In genomic region chr13:106281181-106281580, GRCm38 (mm10) we compare ENCODE assay signal across 18 mouse cellular contexts.
DNase-seq lines count a peak whose midpoint lies in the region; ATAC-seq and TF ChIP-seq lines count a peak whose summit lies in the region.
"Had no signal": no experiment of that assay in that cellular context is flagged by ENCODE, and none has a peak within 500 bp of the region (broad histone marks: within the 10 kb centered on the region; RNA-seq: fewer than 3 reads in every experiment).

No protein-coding gene starts in this region.

- TF ChIP-seq POLR2A in embryonic fibroblast, embryonic 13.5 days (IDR thresholded peaks at IDR 0.05; ENCODE audit: low read depth, low read length), result no peak
- TF ChIP-seq POLR2A in myocyte (IDR thresholded peaks at IDR 0.05; ENCODE audit: insufficient read length, low read depth), result no peak

- WGBS in hindbrain, embryonic 11.5 days, result 49% methylated on average over 3 of the region's 3 CpGs
- 39% methylated on average over 3 of the region's 3 CpGs for WGBS in hindbrain, embryonic 16.5 days
- WGBS in midbrain, embryonic 13.5 days, result 56% methylated on average over 3 of the region's 3 CpGs
- 44% methylated on average over 3 of the region's 3 CpGs for WGBS in midbrain, embryonic 15.5 days

- H3K4me3 ChIP-seq in hindbrain, embryonic 11.5 days (ENCODE audit: low read depth, low read length), result no peak overlapping the region
- no peak overlapping the region for H3K4me3 ChIP-seq in hindbrain, embryonic 16.5 days (ENCODE audit: low read length)
- H3K4me3 ChIP-seq in midbrain, embryonic 13.5 days (replicated peaks), result no peak overlapping the region
- no peak overlapping the region for H3K4me3 ChIP-seq in midbrain, embryonic 15.5 days
- no peak overlapping the region for H3K4me3 ChIP-seq in embryonic fibroblast, embryonic 13.5 days (ENCODE audit: insufficient read depth, low read length)
- H3K4me3 ChIP-seq in myocyte, result no peak overlapping the region
- H3K4me3 ChIP-seq: hindbrain, embryonic 15.5 days; lung, embryonic 15.5 days had no signal

- H3K4me1 ChIP-seq in hindbrain, embryonic 11.5 days (replicated peaks; ENCODE audit: control insufficient read depth, insufficient read depth, low read length), result no peaks in the 10 kb centered on the region
- no peaks in the 10 kb centered on the region for H3K4me1 ChIP-seq in hindbrain, embryonic 16.5 days (ENCODE audit: control insufficient read depth, insufficient read depth, low read depth, low read length)
- no peaks in the 10 kb centered on the region for H3K4me1 ChIP-seq in midbrain, embryonic 13.5 days (replicated peaks)
- H3K4me1 ChIP-seq in midbrain, embryonic 15.5 days, result no peaks in the 10 kb centered on the region
- peaks cover 5% of the 10 kb centered on the region for H3K4me1 ChIP-seq in embryonic fibroblast, embryonic 13.5 days (ENCODE audit: control insufficient read depth, insufficient read depth, low read length)
- H3K4me1 ChIP-seq: hindbrain, embryonic 15.5 days; lung, embryonic 15.5 days had no signal

- H3K27ac ChIP-seq in hindbrain, embryonic 11.5 days (ENCODE audit: low read depth, low read length), result no peak overlapping the region
- no peak overlapping the region for H3K27ac ChIP-seq in hindbrain, embryonic 16.5 days (ENCODE audit: low read depth, low read length)
- H3K27ac ChIP-seq in midbrain, embryonic 13.5 days, result no peak overlapping the region
- no peak overlapping the region for H3K27ac ChIP-seq in midbrain, embryonic 15.5 days
- H3K27ac ChIP-seq in embryonic fibroblast, embryonic 13.5 days (ENCODE audit: insufficient read depth, low read length), result peak overlapping the region; percentile 78; the same call in 1 of the 2 replicates
- H3K27ac ChIP-seq: hindbrain, embryonic 15.5 days; lung, embryonic 15.5 days; macrophage; stomach, postnatal 0 days had no signal

- no peaks in the 10 kb centered on the region for H3K36me3 ChIP-seq in hindbrain, embryonic 11.5 days (ENCODE audit: control insufficient read depth, insufficient read depth, low read length)
- H3K36me3 ChIP-seq in hindbrain, embryonic 16.5 days (ENCODE audit: control insufficient read depth, insufficient read depth, low read length), result no peaks in the 10 kb centered on the region
- no peaks in the 10 kb centered on the region for H3K36me3 ChIP-seq in midbrain, embryonic 13.5 days
- no peaks in the 10 kb centered on the region for H3K36me3 ChIP-seq in midbrain, embryonic 15.5 days (replicated peaks)
- no peaks in the 10 kb centered on the region for H3K36me3 ChIP-seq in myocyte (ENCODE audit: control insufficient read depth, insufficient read depth)
- H3K36me3 ChIP-seq: hindbrain, embryonic 15.5 days; lung, embryonic 15.5 days had no signal

- H3K79me2 ChIP-seq in myocyte (ENCODE audit: control insufficient read depth, insufficient read depth), result no peaks in the 10 kb centered on the region

- H3K9ac ChIP-seq in hindbrain, embryonic 11.5 days (ENCODE audit: low read depth, low read length), result no peak overlapping the region
- H3K9ac ChIP-seq in hindbrain, embryonic 16.5 days (ENCODE audit: low read depth, low read length), result no peak overlapping the region
- no peak overlapping the region for H3K9ac ChIP-seq in midbrain, embryonic 13.5 days (replicated peaks)
- no peak overlapping the region for H3K9ac ChIP-seq in midbrain, embryonic 15.5 days
- H3K9ac ChIP-seq: hindbrain, embryonic 15.5 days; lung, embryonic 15.5 days had no signal

- no peaks in the 10 kb centered on the region for H3K27me3 ChIP-seq in hindbrain, embryonic 11.5 days (ENCODE audit: control insufficient read depth, insufficient read depth, low read length)
- no peaks in the 10 kb centered on the region for H3K27me3 ChIP-seq in hindbrain, embryonic 16.5 days (replicated peaks; ENCODE audit: control insufficient read depth, insufficient read depth, low read length)
- no peaks in the 10 kb centered on the region for H3K27me3 ChIP-seq in midbrain, embryonic 13.5 days
- H3K27me3 ChIP-seq in midbrain, embryonic 15.5 days (replicated peaks), result no peaks in the 10 kb centered on the region
- no peaks in the 10 kb centered on the region for H3K27me3 ChIP-seq in myocyte (ENCODE audit: control insufficient read depth, insufficient read depth, insufficient read length)
- H3K27me3 ChIP-seq: hindbrain, embryonic 15.5 days; lung, embryonic 15.5 days had no signal

- ATAC-seq in hindbrain, embryonic 11.5 days (ENCODE audit: low FRiP score), result 0 out of 2 replicates have a peak, but pooled peaks have one; percentile 33
- no peak for ATAC-seq in hindbrain, embryonic 16.5 days
- ATAC-seq in midbrain, embryonic 13.5 days, result 0 out of 2 replicates have a peak, but pooled peaks have one; percentile 48
- ATAC-seq in midbrain, embryonic 15.5 days (replicated peaks), result no peak
- ATAC-seq: midbrain, embryonic 16.5 days had no signal

- DNase-seq in hindbrain, embryonic 11.5 days (ENCODE audit: low spot score), result no peak
- no peak for DNase-seq in layer of hippocampus, postnatal 25 days (ENCODE audit: extremely low spot score in 1 of 2, low spot score in 1 of 2)
- DNase-seq: heart, adult 18-20 months; kidney, adult 11 months; kidney, postnatal 25 days; left cerebral cortex, postnatal 4 days; thymus, postnatal 25 days had no signal

- H3K4me2 ChIP-seq in hindbrain, embryonic 11.5 days (replicated peaks; ENCODE audit: low read depth, low read length), result no peak overlapping the region
- no peak overlapping the region for H3K4me2 ChIP-seq in hindbrain, embryonic 16.5 days (ENCODE audit: low read length)
- no peak overlapping the region for H3K4me2 ChIP-seq in midbrain, embryonic 13.5 days (replicated peaks)
- no peak overlapping the region for H3K4me2 ChIP-seq in midbrain, embryonic 15.5 days
- H3K4me2 ChIP-seq in myocyte (ENCODE audit: low read depth), result peak overlapping the region; percentile 6
- H3K4me2 ChIP-seq: hindbrain, embryonic 15.5 days; liver, embryonic 11.5 days; lung, embryonic 15.5 days had no signal

- H3ac ChIP-seq in myocyte (ENCODE audit: control insufficient read depth, insufficient read length), result no peak overlapping the region

- H3K9me3 ChIP-seq in hindbrain, embryonic 11.5 days (ENCODE audit: control insufficient read depth, low read length), result no peaks in the 10 kb centered on the region
- H3K9me3 ChIP-seq in hindbrain, embryonic 16.5 days (ENCODE audit: control insufficient read depth, low read length), result no peaks in the 10 kb centered on the region
- H3K9me3 ChIP-seq in midbrain, embryonic 13.5 days, result no peaks in the 10 kb centered on the region
- H3K9me3 ChIP-seq in midbrain, embryonic 15.5 days, result no peaks in the 10 kb centered on the region
- H3K9me3 ChIP-seq: hindbrain, embryonic 15.5 days; lung, embryonic 15.5 days had no signal

- no peak for TF ChIP-seq CTCF in embryonic fibroblast, embryonic 13.5 days (IDR thresholded peaks at IDR 0.05; ENCODE audit: borderline replicate concordance, insufficient read depth, low read length)

TF ChIP-seq in myocyte, 11 proteins besides CTCF, POLR2A, EP300 and RAD21:
- TF ChIP-seq USF1 (IDR thresholded peaks at IDR 0.05; ENCODE audit: low read depth), result no peak
- TF ChIP-seq MYOG (IDR thresholded peaks at IDR 0.05; ENCODE audit: control insufficient read depth in 1 of 3, insufficient read depth in 1 of 3, insufficient read length in 2 of 3, low read depth in 2 of 3), result no peak
- no peak for TF ChIP-seq TCF12 (IDR thresholded peaks at IDR 0.05; ENCODE audit: insufficient read depth, poor library complexity, severe bottlenecking)
- no peak for TF ChIP-seq REST (IDR thresholded peaks at IDR 0.05; ENCODE audit: insufficient read depth, insufficient read length)
- no peak for TF ChIP-seq TCF3 (IDR thresholded peaks at IDR 0.05; ENCODE audit: insufficient read length, low read depth)

Comparison
In these comparisons a context has a peak if more than half of its experiments do, and no peak if none do; other contexts are left out.
1. ATAC-seq: peak in hindbrain, embryonic 11.5 days (single experiment) and midbrain, embryonic 13.5 days (single experiment); none in hindbrain, embryonic 16.5 days (single experiment) and midbrain, embryonic 15.5 days (single experiment).